Mouse (Mus musculus): Measurements from ENCODE around the gene Gpr35.
"Not testable (repeated sequence)": the region's sequence is repeated elsewhere in the genome, so short reads cannot be mapped to it uniquely, and the experiment has no call there.

Gpr35 gene

DNA sequence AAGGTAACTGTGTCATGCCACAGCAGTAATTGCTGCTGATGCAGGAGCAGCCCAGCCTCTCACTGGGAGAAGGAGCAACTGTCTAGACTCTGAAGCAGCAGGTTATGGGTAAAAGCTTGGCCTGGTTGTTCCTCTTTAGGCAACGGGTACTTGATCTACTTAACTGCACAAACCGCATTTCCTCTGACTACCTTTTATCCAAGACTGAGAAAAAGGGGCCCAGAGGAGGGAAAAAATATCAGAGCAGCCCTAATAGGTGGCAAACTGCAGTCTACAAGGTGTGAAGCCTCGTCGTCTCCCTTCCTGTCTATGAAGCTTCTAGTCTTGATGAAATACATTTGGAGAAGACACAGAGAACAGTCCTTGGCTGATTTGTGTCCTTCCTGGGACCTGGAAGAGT lies 17.1 kb upstream of the Gpr35 start:
- no peak for DNase-seq (ENCODE audit: low read depth)

DNA sequence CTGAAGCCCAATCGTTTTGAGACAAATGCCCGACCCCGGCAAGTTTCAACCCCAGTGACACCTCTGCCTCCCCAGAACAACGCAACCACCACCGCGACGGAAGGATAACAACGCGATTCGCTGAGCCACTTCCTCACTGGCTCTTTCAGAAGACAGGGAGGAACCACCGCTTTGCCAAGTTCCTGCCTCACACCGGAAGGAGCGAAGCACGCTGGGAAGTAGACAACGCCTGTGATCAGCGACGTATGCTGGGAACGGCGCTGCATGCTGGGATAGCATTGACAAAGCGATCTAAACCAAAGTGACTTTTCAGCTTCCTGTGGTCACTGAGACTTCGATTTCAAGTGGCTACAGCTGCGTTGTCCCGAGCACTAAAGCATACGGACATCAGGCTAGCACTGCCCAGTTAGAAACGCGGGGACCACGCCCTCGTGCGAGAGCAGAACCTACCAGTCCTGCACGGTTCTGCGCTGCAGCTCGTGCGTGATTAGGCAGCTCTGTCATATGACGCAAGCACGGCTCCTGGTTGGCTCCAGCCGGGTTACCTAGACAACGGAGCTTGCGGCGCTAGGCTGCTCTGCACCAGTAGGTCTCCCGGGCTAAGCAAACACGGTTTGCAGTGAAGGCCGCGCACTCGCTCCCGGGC lies 16.4 kb upstream of the Gpr35 start, which contains the start of gene Capn10:
Gene Capn10, plus strand, starts transcription at position 195 of the 646 bp plus-strand sequence.
- DNase-seq (ENCODE audit: low read depth), result peak; percentile 97

DNA sequence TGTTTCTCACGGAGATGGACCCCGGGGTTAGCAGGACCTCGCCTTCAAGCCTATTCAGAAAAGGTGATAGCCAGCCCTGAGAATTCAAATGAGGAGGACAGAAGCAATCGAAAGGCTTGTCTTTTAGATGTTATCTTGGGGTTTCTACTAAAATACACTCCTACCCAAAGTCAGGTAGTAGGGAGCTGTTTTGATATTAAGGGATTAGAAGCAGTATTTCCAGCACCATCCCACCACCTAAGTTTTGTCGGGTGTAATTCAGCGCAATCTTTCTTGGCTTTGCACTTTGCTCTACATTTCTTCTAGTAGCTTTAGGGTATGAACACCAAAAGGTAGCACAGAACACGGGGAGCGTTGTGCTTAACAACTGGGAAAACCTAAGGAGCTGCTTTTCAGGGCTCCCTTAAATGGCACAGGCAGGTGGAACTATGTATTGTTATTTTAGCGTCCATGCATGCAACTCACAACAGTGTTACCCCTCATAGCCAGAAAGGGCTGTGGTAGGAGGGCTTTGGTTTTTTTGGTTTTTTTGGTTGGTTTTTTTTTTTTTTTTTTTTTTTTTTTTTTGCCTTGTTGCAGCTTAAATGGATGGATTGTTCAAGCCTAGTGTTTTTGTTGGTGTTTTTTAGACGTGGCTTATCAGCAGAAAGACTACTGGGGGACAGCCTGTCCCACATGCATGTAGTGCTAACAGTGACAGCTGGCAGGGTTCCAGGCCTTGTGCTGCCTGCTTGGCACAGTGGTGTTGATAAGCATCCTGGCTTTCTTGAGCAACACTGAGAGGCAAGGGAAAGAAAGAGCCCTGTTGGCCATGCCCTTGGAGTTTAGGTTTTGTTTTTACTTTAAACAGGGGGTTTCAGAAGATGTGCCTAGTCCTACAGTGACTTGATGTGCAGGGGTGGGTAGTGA lies 15.4 kb upstream of the Gpr35 start:
- DNase-seq (ENCODE audit: low read depth), result peak; percentile 29

GRCm38 (mm10) chr1:92935977-92936376 lies 14.7 kb upstream of the Gpr35 start:
- DNase-seq (ENCODE audit: low read depth), result peak; percentile 23

DNA sequence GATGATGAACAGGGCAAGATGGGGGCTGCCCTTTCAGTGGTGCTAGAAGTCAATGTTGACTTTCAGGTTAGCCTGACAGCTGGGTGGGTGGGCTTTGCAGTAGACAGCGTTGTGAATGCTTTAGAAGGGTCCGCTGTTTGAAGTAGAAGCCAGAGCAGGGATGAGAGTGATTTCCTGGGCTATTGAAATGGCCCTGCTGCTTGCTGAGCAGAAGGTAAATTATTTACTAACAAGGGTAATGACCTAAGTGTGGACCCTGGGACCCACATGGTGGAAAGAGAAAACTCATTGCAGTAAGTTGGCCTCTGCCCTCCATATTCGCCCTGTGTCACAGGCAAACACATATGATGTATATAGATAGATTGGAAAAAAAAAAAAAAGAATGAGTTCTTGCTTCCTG lies 14.2 kb upstream of the Gpr35 start:
- DNase-seq (ENCODE audit: low read depth), result no peak

DNA sequence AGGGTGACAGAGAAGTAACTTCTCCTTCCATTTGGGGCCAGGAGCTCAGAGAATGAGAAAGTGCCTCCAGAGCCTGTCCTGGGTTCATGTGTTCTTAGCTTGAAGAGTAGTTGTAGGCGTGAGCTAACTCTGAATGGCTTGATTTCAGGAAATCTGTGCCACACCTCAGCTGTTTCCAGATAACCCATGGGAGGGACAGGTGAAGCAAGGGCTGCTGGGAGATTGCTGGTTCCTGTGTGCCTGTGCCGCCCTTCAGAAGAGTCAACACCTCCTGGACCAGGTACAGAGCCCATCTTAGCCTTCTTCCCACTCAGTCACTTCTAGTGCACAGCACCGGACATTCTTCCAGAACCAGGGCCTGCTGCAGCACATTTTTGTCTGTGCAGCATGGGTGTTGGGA lies 12.9 kb upstream of the Gpr35 start:
- no peak for DNase-seq (ENCODE audit: low read depth)

- DNase-seq (ENCODE audit: low read depth), result no peak
These were observed 10.9 kb upstream of the Gpr35 start for GRCm38 (mm10) chr1:92939746-92940145.

GRCm38 (mm10) chr1:92943219-92943989 lies 7.3 kb upstream of the Gpr35 start:
- no peak for DNase-seq (ENCODE audit: low read depth)

GRCm38 (mm10) chr1:92947966-92948365 lies 2.7 kb upstream of the Gpr35 start:
- DNase-seq (ENCODE audit: low read depth), result no peak

DNA sequence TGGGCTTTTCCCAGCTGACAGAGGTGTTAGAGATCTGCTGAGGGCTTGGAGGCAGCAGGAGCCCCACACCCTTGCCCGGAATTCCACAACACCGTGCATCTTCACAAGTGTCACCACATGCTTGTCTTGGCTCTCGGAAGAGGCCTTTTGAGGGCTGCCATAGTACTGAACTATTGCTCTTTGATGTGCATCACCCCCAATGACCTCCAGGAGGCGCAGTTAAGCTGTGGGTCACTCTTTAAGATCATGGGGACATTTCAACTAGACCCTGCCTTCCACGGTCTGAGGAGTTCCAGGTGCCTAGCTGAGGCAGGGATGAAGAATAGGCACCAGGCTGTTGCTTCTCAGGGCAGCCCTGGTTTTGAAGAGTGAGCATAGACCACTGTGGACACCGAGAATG lies 1.2 kb upstream of the Gpr35 start:
- peak; percentile 35 for DNase-seq (ENCODE audit: low read depth)

DNA sequence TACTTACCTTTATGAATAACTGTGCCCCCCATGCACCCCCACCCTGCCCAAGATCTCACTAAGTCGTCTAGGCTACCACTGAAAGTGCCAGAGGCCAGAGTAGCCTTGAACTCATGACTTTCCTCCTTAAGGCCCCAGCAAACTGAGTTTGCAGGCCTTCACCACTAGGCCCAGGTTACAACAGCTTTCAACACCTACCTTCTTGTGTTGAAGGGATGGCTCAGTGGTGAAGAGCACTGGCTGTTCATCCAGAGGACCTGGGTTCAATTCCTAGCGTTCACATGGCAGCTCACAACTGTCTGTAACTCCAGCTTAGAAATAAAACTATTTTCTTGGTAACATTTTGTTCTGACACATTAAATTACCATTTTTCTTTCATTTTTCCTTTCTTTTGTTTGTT lies 3.0 kb downstream of the Gpr35 start:
- no peak for DNase-seq (ENCODE audit: low read depth)

GRCm38 (mm10) chr1:92956571-92957335 lies 6.1 kb downstream of the Gpr35 start:
- peak; percentile 28 for DNase-seq (ENCODE audit: low read depth)

GRCm38 (mm10) chr1:92958999-92959398 lies 8.3 kb downstream of the Gpr35 start:
- DNase-seq (ENCODE audit: low read depth), result no peak

DNA sequence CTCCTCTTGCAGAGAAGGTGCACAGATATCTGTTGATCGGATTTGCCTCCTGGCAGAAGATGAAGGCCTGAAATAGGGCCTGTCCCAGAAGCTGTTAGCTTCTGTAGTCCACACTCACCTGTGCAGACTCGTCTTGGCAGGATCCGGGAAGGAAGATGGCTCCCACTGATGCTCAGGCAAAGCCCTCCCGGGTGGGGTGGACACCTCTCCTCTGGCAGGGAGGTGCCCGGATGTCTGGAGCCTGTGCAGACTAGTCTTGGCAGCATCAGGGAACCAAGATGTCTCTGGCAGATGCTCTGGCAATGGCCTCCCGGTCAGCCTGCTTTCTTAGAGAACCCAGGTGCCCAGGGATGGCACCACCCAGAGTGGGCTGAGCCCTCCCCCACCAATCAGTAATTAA lies 20.1 kb downstream of the Gpr35 start:
- DNase-seq (ENCODE audit: low read depth), result not testable (repeated sequence)

- DNase-seq (ENCODE audit: low read depth), result no peak
These were observed 21.5 kb downstream of the Gpr35 start for GRCm38 (mm10) chr1:92971879-92972795.

- no peak for DNase-seq (ENCODE audit: low read depth)
These were observed 22.2 kb downstream of the Gpr35 start for GRCm38 (mm10) chr1:92972854-92973253.

DNA sequence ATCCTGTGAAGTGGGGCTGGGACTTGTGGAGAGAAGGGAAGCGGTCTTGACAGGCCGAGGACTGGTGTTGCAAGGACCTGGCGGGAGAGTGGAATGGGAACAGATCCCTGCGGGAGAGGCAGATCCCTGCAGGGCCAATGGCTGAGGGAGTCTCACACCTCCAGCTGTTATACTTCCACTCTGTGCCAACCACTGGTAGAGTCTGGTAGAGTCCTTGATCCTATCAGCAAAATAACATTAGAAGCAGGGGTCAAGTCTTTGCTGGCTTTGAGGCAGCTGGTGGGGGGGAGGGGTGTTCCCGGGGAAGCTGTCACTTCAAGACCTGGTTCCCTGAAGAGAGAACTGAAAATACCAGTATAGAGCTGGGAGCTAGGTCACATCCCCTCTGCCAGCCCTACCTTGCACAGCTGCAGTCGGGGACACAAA lies 25.5 kb downstream of the Gpr35 start:
- no peak for DNase-seq (ENCODE audit: low read depth)

DNA sequence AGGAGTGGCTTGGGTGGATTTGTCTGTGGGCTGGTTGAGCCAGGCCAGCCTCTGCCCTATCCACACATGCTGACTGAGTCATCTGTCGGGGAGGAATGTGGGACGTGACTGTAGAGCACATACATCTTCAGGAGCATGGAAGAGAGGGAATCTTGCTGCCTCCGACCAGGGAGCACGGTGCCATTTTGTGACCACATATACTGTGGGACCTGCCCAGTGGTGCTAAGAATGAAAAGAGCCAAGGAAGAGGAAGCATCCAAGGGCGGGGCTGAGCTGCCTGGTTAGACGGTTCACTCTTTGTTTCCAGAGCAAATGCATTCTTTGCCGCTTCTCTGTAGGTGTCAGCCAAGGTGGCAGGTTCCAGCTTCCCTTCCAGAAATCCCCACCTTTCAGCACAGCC lies 28.0 kb downstream of the Gpr35 start:
- DNase-seq (ENCODE audit: low read depth), result no peak

- no peak for DNase-seq (ENCODE audit: low read depth)
These were observed 28.5 kb downstream of the Gpr35 start for GRCm38 (mm10) chr1:92979073-92979602.

DNA sequence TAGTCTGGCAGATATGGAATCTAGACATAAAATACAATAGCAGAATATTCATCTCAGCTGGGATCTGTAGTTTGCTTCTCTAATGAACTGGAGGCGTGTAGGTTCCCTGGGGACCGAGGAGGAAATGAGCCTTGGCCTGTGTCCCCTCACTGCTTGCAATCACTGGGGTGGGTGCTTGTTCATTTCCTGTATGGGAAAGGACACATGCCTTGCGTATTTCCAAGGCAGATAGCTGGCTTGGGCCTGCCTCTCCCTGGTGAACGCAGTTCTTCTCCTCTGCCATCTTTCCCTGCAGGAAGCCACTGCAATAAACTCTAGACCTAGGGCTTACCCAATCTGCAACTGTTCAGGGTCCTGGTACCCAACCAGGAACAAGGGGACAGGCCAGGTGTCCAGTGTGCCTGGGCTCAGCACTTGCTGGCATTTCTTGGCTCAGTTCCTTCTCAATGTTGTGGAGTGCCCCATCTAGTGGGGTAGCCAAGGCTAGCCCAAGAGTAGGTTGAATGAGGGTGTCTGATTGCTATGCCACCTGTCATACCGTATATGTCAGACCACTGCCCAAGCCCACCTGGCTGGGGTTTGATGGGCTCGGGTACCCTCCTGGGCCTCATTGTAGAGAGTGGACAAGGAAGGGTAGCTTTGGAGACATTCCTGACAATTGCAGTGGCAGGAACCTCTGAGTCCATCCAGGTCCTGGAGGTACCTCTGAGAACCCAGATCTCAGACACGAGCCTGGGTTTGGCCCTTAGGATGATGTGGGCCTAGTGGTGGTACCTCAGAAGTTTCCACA lies 30.6 kb downstream of the Gpr35 start:
- no peak for DNase-seq (ENCODE audit: low read depth)
